Mouse (Mus musculus) hindbrain, embryonic 13.5 days (tissue): ENCODE results near the gene Taf10. TPM values are rescaled to one million over a fixed set of nuclear protein-coding genes. Genes with fewer than 3 reads are reported as not detected.

Source experiments
- ATAC-seq: fragments of 200-750 bp; cut with Nextera tagmentation; 2 replicates; pipeline ENCODE4 v1.8.0; 2017; ENCODE audit warnings: moderate TSS enrichment; ENCODE audit not compliant: low FRiP score
- H3K27ac ChIP-seq: fragments of 300-500 bp; sonication (generic); 2 replicates; pipeline ENCODE4 v1.5.1; 2015; ENCODE audit warnings: inconsistent platforms, mild to moderate bottlenecking, moderate library complexity
- H3K27me3 ChIP-seq: fragments of 300-500 bp; sonication (generic); 2 replicates; pipeline ENCODE4 v1.6.1; 2015; ENCODE audit warnings: mild to moderate bottlenecking, inconsistent platforms
- H3K36me3 ChIP-seq: fragments of 300-500 bp; sonication (generic); 2 replicates; pipeline ENCODE4 v1.6.1; 2015; ENCODE audit warnings: mild to moderate bottlenecking, inconsistent platforms
- H3K4me1 ChIP-seq: fragments of 300-500 bp; sonication (generic); replicated peaks from 2 replicates; pipeline ENCODE4 v1.6.1; 2015; ENCODE audit warnings: inconsistent platforms
- H3K4me2 ChIP-seq: fragments of 300-500 bp; sonication (generic); 2 replicates; pipeline ENCODE4 v1.6.1; 2015; ENCODE audit warnings: inconsistent platforms, mild to moderate bottlenecking, moderate library complexity
- H3K4me3 ChIP-seq: fragments of 300-500 bp; sonication (generic); 2 replicates; pipeline ENCODE4 v1.5.1; 2015; ENCODE audit warnings: mild to moderate bottlenecking, inconsistent platforms
- H3K9ac ChIP-seq: fragments of 300-500 bp; sonication (generic); 2 replicates; pipeline ENCODE4 v1.6.1; 2015; ENCODE audit warnings: mild to moderate bottlenecking, inconsistent platforms
- H3K9me3 ChIP-seq: fragments of 300-500 bp; sonication (generic); 2 replicates; pipeline ENCODE4 v1.6.1; 2016; ENCODE audit warnings: inconsistent platforms
- WGBS: fragments of 180-500 bp; shearing (Covaris S2); methylation state at CpG from one replicate; pipeline ENCODE4 v1.1.7; 2015; 5-methylcytosine and 5-hydroxymethylcytosine counted together
- polyA plus RNA-seq: library from polyadenylated mRNA; unstranded; fragments of >200 nt; fragmentation: Nextera tagmentation; extraction: Ambion mirVana; gene quantifications from 2 replicates; pipeline ENCODE4 v1.2.1, GENCODE M21; 2015

The Taf10 gene
- polyA plus RNA-seq, result 111 and 122 TPM in 2 replicates

GRCm38 (mm10) chr7:105743926-105744590, at the start of gene Taf10:
Taf10 (minus strand) TSS chr7:105744361.
- under 1% methylated on average over 67 of the region's 67 CpGs for WGBS
- peaks cover 65% of the 10 kb centered on the region for H3K36me3 ChIP-seq

GRCm38 (mm10) chr7:105793701-105794100, 49.5 kb upstream of the Taf10 start:
- no peak for ATAC-seq
- 79% methylated on average over 7 of the region's 7 CpGs for WGBS

More at GRCm38 (mm10) chr7:105743926-105744590, at the start of gene Taf10:
- H3K27me3 ChIP-seq, result no peaks in the 10 kb centered on the region
- H3K9me3 ChIP-seq, result no peaks in the 10 kb centered on the region
- peak within 1 kb of the TSS; percentile 97 for H3K9ac ChIP-seq
- H3K4me1 ChIP-seq, result peaks cover 17% of the 10 kb centered on the region
- H3K4me3 ChIP-seq, result peak within 1 kb of the TSS; percentile 96
- H3K27ac ChIP-seq, result peak within 1 kb of the TSS; percentile 86
- ATAC-seq, result peak; percentile 97
- H3K4me2 ChIP-seq, result peak within 1 kb of the TSS; percentile 92

GRCm38 (mm10) chr7:105791147-105791546, 47.0 kb upstream of the Taf10 start:
- no peak overlapping the region for H3K4me2 ChIP-seq
- H3K9ac ChIP-seq, result no peak overlapping the region
- H3K27ac ChIP-seq, result no peak overlapping the region
- H3K4me3 ChIP-seq, result no peak overlapping the region
- H3K27me3 ChIP-seq, result no peaks in the 10 kb centered on the region
- ATAC-seq, result no peak
- peaks cover 14% of the 10 kb centered on the region for H3K4me1 ChIP-seq
- H3K36me3 ChIP-seq, result no peaks in the 10 kb centered on the region
- H3K9me3 ChIP-seq, result no peaks in the 10 kb centered on the region
- 94% methylated on average over 1 of the region's 1 CpGs for WGBS

More at GRCm38 (mm10) chr7:105793701-105794100, 49.5 kb upstream of the Taf10 start:
- no peaks in the 10 kb centered on the region for H3K9me3 ChIP-seq
- H3K9ac ChIP-seq, result no peak overlapping the region
- no peaks in the 10 kb centered on the region for H3K36me3 ChIP-seq
- H3K27me3 ChIP-seq, result no peaks in the 10 kb centered on the region
- H3K4me2 ChIP-seq, result no peak overlapping the region
- peaks cover 3% of the 10 kb centered on the region; the same call in 1 of the 2 replicates for H3K4me1 ChIP-seq
- no peak overlapping the region for H3K27ac ChIP-seq
- no peak overlapping the region for H3K4me3 ChIP-seq

DNA sequence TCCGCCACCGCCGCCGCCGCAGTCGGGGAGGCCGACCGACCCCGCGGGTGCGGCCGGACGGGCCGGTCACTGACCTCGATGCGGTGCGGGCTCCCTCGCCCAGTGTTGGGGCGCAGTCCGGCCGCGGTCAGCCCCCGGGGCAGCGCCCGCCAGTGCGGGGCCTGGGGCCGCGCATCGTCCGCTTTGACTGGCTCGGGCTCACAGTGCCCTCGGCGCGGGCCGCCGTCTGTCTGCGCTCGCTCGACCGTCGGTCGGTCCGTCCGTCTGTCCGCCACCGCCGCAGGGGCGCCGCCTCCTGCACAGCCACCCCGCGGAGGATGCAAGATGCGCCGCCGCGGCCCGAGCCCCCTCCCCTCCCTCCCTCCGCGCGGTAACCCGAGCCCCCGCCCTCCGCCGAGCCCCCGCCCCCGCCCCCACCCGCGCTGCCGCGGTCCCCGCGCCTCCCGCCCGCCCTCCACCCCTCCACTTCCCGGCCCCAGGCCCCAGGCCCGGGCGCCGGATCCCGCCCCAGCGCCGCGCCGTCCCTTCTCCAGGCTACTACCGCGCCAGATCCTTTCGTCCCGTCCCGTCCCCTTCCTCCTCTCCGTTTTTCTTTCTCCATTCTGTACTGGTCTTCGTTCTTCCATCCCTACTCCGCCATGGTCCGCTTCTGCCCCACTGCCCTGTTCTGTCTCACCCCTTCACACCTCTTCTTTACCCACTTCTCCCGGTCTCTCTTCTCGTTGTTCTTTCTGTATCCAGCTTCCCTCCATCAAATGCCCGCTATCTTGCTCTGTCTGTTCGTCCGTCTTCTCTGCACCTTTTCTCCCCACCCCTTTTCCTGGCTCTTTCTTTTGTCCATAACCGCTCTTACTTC, 43.4 kb upstream of the Taf10 start, which contains the start of gene Dchs1:
Gene Dchs1, minus strand, starts transcription at position 370 of the 856 bp plus-strand sequence.
- Histone ChIP-seq H3K9ac (peak within 1 kb of the TSS; percentile 100), H3K36me3 (peaks cover 21% of the 10 kb centered on the region), H3K9me3 (no peaks in the 10 kb centered on the region), H3K4me2 (peak within 1 kb of the TSS; percentile 94), H3K27ac (peak within 1 kb of the TSS; percentile 99), H3K27me3 (no peaks in the 10 kb centered on the region), H3K4me1 (peaks cover 50% of the 10 kb centered on the region), H3K4me3 (peak within 1 kb of the TSS; percentile 90)
- WGBS, result 1% methylated on average over 41 of the region's 97 CpGs
- peak; percentile 79 for ATAC-seq

DNA sequence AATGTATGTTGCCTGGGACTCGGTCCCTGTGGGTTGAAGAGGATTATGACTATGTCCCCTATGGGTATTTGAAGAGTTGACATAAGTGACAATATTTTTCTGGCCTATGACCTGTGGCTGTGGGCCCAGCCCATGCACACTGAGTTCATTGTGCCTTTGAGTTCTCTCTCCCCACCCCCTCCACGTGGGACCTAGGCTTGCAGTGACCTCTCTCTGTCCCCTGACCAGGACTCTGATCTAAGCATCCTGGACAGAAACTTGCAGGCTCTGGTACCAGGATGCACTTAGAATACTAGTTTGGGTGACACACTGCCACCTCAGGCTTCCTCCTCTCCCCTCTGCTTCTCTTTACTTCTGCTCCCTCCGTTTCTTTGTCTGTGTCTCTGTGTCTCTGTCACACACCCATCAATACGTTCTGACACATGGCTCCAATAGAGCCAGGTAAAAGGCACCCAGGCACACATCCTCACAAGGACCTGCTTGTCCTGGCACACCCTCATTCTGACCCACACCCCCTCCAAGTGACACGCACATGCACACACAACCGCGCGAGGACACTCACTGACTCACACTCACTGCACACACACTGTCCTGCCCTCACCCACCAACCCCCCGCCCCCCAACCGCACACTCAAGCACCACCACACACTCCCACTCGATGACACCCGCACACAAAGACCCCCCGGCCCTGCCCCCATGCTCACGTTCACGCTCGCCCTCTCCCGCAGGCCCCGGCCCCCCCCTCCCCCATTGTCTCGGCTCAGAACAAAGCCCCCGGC, 42.5 kb upstream of the Taf10 start:
- Histone ChIP-seq H3K4me1 (peaks cover 58% of the 10 kb centered on the region), H3K27ac (peak overlapping the region; percentile 99), H3K36me3 (peaks cover 29% of the 10 kb centered on the region), H3K9ac (peak overlapping the region; percentile 100), H3K4me2 (peak overlapping the region; percentile 94), H3K4me3 (peak overlapping the region; percentile 90), H3K27me3 (no peaks in the 10 kb centered on the region), H3K9me3 (no peaks in the 10 kb centered on the region)
- WGBS, result 5% methylated on average over 19 of the region's 20 CpGs
- ATAC-seq, result peak; percentile 74

DNA sequence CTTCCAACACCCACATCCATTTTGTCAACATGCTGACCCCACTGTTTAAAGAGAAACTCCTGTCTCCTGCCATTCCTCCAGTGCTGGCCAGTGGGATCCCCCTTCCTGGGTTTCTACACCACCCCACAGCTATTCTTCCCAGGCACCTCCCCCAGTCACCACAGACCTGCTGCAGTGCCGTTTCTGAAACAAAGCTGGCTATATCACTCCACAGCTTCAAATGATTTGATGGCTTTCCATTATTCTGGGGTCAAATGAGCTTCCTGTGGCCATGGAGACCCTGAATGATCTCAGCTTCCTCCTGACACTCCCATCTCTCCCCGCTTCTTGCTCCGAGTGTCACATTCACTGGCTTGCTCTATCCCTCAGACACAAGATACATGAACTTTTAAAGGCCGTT, 40.4 kb upstream of the Taf10 start:
- Histone ChIP-seq H3K36me3 (peaks cover 50% of the 10 kb centered on the region), H3K4me2 (peak overlapping the region; percentile 94), H3K9me3 (no peaks in the 10 kb centered on the region), H3K9ac (peak overlapping the region; percentile 63), H3K4me1 (peaks cover 75% of the 10 kb centered on the region), H3K27me3 (no peaks in the 10 kb centered on the region), H3K4me3 (peak overlapping the region; percentile 90), H3K27ac (peak overlapping the region; percentile 59; the same call in 1 of the 2 replicates)
- no peak for ATAC-seq
- WGBS, result 9% methylated on average over 4 of the region's 4 CpGs

DNA sequence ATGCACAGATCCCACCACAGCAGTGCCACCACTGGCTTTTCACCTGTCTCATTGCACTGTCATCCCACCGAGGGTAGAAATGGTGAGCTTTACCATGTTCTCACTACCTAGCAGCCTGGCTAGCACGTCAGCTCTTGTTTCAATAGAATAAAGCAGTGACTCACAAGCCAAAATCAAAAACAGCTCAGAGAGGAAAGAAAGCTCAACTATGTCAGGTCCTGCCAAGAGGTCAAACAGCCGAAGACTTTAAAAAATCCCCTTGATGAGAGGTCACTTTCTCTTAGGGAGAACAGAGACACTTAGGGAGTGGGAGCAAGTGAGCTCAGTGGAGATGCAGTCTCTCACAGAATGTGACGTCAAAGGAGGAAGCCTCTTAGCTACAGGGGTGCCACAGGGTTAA, 39.7 kb upstream of the Taf10 start:
- no peak for ATAC-seq
- WGBS, result 51% methylated on average over 4 of the region's 4 CpGs
- H3K9ac ChIP-seq, result peak overlapping the region; percentile 63
- no peak overlapping the region for H3K27ac ChIP-seq
- peaks cover 81% of the 10 kb centered on the region for H3K4me1 ChIP-seq
- peaks cover 57% of the 10 kb centered on the region for H3K36me3 ChIP-seq
- H3K4me3 ChIP-seq, result peak overlapping the region; percentile 90; the same call in 1 of the 2 replicates
- H3K9me3 ChIP-seq, result no peaks in the 10 kb centered on the region
- no peaks in the 10 kb centered on the region for H3K27me3 ChIP-seq
- peak overlapping the region; percentile 94 for H3K4me2 ChIP-seq

- H3K9me3 ChIP-seq, result no peaks in the 10 kb centered on the region
- 39% methylated on average over 4 of the region's 4 CpGs for WGBS
- peak overlapping the region; percentile 72 for H3K27ac ChIP-seq
- peaks cover 90% of the 10 kb centered on the region for H3K4me1 ChIP-seq
- ATAC-seq, result peak; percentile 83
- peak overlapping the region; percentile 43 for H3K4me2 ChIP-seq
- peak overlapping the region; percentile 66 for H3K9ac ChIP-seq
- H3K36me3 ChIP-seq, result peaks cover 70% of the 10 kb centered on the region
- peak overlapping the region; percentile 10; the same call in 1 of the 2 replicates for H3K4me3 ChIP-seq
- no peaks in the 10 kb centered on the region for H3K27me3 ChIP-seq
Measured at GRCm38 (mm10) chr7:105778553-105779265, 34.5 kb upstream of the Taf10 start.

GRCm38 (mm10) chr7:105777797-105778552, 33.8 kb upstream of the Taf10 start:
- no peaks in the 10 kb centered on the region for H3K9me3 ChIP-seq
- H3K36me3 ChIP-seq, result peaks cover 69% of the 10 kb centered on the region
- peak overlapping the region; percentile 43 for H3K4me2 ChIP-seq
- peak overlapping the region; percentile 72 for H3K27ac ChIP-seq
- peak overlapping the region; percentile 14; the same call in 1 of the 2 replicates for H3K4me3 ChIP-seq
- H3K27me3 ChIP-seq, result no peaks in the 10 kb centered on the region
- 44% methylated on average over 13 of the region's 13 CpGs for WGBS
- peak overlapping the region; percentile 66 for H3K9ac ChIP-seq
- H3K4me1 ChIP-seq, result peaks cover 87% of the 10 kb centered on the region
- peak; percentile 43 for ATAC-seq

DNA sequence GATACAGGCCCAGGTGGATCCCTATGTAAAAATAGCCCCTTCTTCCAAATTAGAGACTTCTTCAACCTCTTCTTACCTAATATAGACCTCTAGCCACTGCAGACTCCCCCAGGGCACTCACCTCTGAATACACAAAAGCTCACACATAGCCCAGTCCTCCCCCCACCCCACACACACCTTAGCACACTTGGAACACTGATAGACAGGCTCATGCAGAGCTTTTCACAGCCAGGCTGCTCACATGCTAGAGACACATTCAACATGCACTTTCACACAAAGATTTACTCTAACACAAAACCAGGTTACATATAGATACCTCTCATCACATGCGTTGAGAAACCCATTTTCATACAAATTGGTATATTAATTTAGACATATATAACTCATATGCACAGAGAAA, 33.2 kb upstream of the Taf10 start:
- Histone ChIP-seq H3K4me3 (no peak overlapping the region), H3K36me3 (peaks cover 69% of the 10 kb centered on the region), H3K4me2 (peak overlapping the region; percentile 43), H3K27ac (no peak overlapping the region), H3K9ac (no peak overlapping the region), H3K27me3 (no peaks in the 10 kb centered on the region), H3K9me3 (no peaks in the 10 kb centered on the region), H3K4me1 (peaks cover 81% of the 10 kb centered on the region)
- 78% methylated on average over 1 of the region's 1 CpGs for WGBS
- no peak for ATAC-seq

DNA sequence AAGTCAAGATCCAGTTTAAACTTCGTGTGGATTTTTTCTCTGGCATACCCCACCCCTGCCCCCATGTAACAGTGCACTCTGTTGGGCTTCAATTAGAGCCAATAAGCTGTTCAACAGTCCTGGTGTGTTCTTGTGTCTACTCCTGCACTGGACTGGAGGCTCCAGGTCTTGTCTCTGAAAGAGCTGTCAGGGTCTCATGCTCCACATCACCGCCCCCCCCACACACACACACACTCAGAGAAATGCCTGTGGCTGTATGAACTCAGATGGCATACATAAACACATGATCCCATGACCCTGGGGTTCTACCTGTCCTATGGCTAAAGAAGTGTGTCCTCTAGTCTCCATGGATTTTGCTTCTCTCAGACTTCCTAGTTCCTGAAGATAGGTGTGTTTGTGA, 31.9 kb upstream of the Taf10 start:
- no peaks in the 10 kb centered on the region for H3K27me3 ChIP-seq

More for the DNA sequence above, 31.9 kb upstream of the Taf10 start:
- Histone ChIP-seq H3K36me3 (peaks cover 69% of the 10 kb centered on the region), H3K4me2 (no peak overlapping the region), H3K27ac (no peak overlapping the region), H3K4me3 (no peak overlapping the region), H3K9me3 (no peaks in the 10 kb centered on the region), H3K9ac (no peak overlapping the region), H3K4me1 (peaks cover 82% of the 10 kb centered on the region)
- WGBS, result 91% methylated on average over 2 of the region's 2 CpGs
- ATAC-seq, result no peak
